Mouse (Mus musculus) left cerebral cortex, adult 2 months (tissue): ENCODE results near the gene Abcb11. TPM values are rescaled to one million over a fixed set of nuclear protein-coding genes. Genes with fewer than 3 reads are reported as not detected.
"Not testable (repeated sequence)": the region's sequence is repeated elsewhere in the genome, so short reads cannot be mapped to it uniquely, and the experiment has no call there.

ENCODE experiments used
- DNase-seq, 2 experiments: peaks; one replicate each; pipeline ENCODE4 v3.0.0; 2021 to 2022; ENCODE audit warnings: low spot score in 2 of 2, mixed read lengths in 1 of 2; ENCODE audit errors: extremely low spot score in 1 of 2
- H3K27ac ChIP-seq: fragments of 200-600 bp; 2 replicates; pipeline ENCODE4 v1.8.1; 2022
- H3K4me3 ChIP-seq: fragments of 200-600 bp; 2 replicates; pipeline ENCODE4 v1.8.1; 2022
- CTCF ChIP-seq: fragments of 200-600 bp; IDR thresholded peaks from 2 replicates; pipeline ENCODE4 v1.8.1; 2022; ENCODE audit warnings: antibody characterized with exemption, mild to moderate bottlenecking, moderate library complexity
- intact Hi-C: fragments of 180-260 bp; cut with DNase I; formaldehyde crosslinking; loops from one replicate; pipeline ENCODE4 v1.15.1; 2025
- total RNA-seq, 2 experiments: library from RNA; stranded (reverse); gene quantifications; 2 replicates each; pipeline ENCODE4 v1.2.3; 2021

The Abcb11 gene
- total RNA-seq, 2 experiments from 2014 or later = not detected

GRCm38 (mm10) chr2:69328509-69329163 lies 13.8 kb downstream of the Abcb11 start:
- intact Hi-C loops = no loop called here

GRCm38 (mm10) chr2:69324881-69325660 lies 17.3 kb downstream of the Abcb11 start:
- no peak overlapping the region for H3K27ac ChIP-seq
- intact Hi-C loops = no loop called here
- no peak for TF ChIP-seq CTCF
- no peak overlapping the region for H3K4me3 ChIP-seq
- DNase-seq = no peak

More at GRCm38 (mm10) chr2:69328509-69329163, 13.8 kb downstream of the Abcb11 start:
- no peak for DNase-seq
- no peak for TF ChIP-seq CTCF
- Histone ChIP-seq H3K4me3 (no peak overlapping the region), H3K27ac (no peak overlapping the region)

- no peak overlapping the region for H3K4me3 ChIP-seq
- no peak for DNase-seq
- intact Hi-C loops = no loop called here
- TF ChIP-seq CTCF = no peak
- no peak overlapping the region for H3K27ac ChIP-seq
These were observed 19.4 kb downstream of the Abcb11 start for GRCm38 (mm10) chr2:69323018-69323417.

GRCm38 (mm10) chr2:69321457-69321856 lies 21.0 kb downstream of the Abcb11 start:
- intact Hi-C loops = no loop called here

GRCm38 (mm10) chr2:69311337-69311736 lies 31.1 kb downstream of the Abcb11 start:
- Histone ChIP-seq H3K27ac (no peak overlapping the region), H3K4me3 (no peak overlapping the region)
- intact Hi-C loops = no loop called here
- DNase-seq = no peak
- no peak for TF ChIP-seq CTCF

More at GRCm38 (mm10) chr2:69321457-69321856, 21.0 kb downstream of the Abcb11 start:
- Histone ChIP-seq H3K4me3 (no peak overlapping the region), H3K27ac (no peak overlapping the region)
- no peak for DNase-seq
- no peak for TF ChIP-seq CTCF

- no peak for DNase-seq
- intact Hi-C loops = no loop called here
- H3K27ac ChIP-seq = no peak overlapping the region
- no peak overlapping the region for H3K4me3 ChIP-seq
- TF ChIP-seq CTCF = no peak
These were observed 34.3 kb downstream of the Abcb11 start for GRCm38 (mm10) chr2:69308136-69308535.

GRCm38 (mm10) chr2:69300568-69300967 lies 41.8 kb downstream of the Abcb11 start:
- DNase-seq, H3K4me3 ChIP-seq, intact Hi-C loops, H3K27ac ChIP-seq: not testable (repeated sequence)

- intact Hi-C loops = no loop called here
- no peak overlapping the region for H3K27ac ChIP-seq
- DNase-seq = no peak
- no peak for TF ChIP-seq CTCF
- no peak overlapping the region for H3K4me3 ChIP-seq
These were observed 47.9 kb downstream of the Abcb11 start for GRCm38 (mm10) chr2:69294508-69294907.

GRCm38 (mm10) chr2:69288989-69289388 lies 53.4 kb downstream of the Abcb11 start:
- no peak for DNase-seq
- no peak overlapping the region for H3K4me3 ChIP-seq
- intact Hi-C loops = no loop called here
- H3K27ac ChIP-seq = no peak overlapping the region
- TF ChIP-seq CTCF = no peak

- H3K27ac ChIP-seq = no peak overlapping the region
- DNase-seq = no peak
- peak; percentile 56 for TF ChIP-seq CTCF
- H3K4me3 ChIP-seq = no peak overlapping the region
- intact Hi-C loops = loop anchor here (1.0 kb wide), 1 partner anchor 152 kb away; no protein-coding TSS in a partner anchor
These were observed 66.5 kb downstream of the Abcb11 start for GRCm38 (mm10) chr2:69275875-69276274.

- Histone ChIP-seq H3K27ac (no peak overlapping the region), H3K4me3 (no peak overlapping the region)
- TF ChIP-seq CTCF = no peak
- intact Hi-C loops = no loop called here
- no peak for DNase-seq
These were observed 78.3 kb downstream of the Abcb11 start for GRCm38 (mm10) chr2:69264069-69264618.

- TF ChIP-seq CTCF = no peak
- no peak overlapping the region for H3K4me3 ChIP-seq
- H3K27ac ChIP-seq = no peak overlapping the region
- DNase-seq = no peak
- intact Hi-C loops = no loop called here
These were observed 94.1 kb downstream of the Abcb11 start for GRCm38 (mm10) chr2:69248221-69248755.
